Mouse (Mus musculus) cerebellum, postnatal 4 days (tissue): ENCODE measurements around the gene Ap5b1.
A peak's percentile ranks its signal among the peaks of the same experiment; 100 is the strongest.

Experiments used
- DNase-seq, 2 experiments: peaks; one replicate each; pipeline ENCODE4 v3.0.0; 2022; ENCODE audit warnings: low spot score in 2 of 2, mixed read lengths in 1 of 2

Gene Ap5b1

DNA sequence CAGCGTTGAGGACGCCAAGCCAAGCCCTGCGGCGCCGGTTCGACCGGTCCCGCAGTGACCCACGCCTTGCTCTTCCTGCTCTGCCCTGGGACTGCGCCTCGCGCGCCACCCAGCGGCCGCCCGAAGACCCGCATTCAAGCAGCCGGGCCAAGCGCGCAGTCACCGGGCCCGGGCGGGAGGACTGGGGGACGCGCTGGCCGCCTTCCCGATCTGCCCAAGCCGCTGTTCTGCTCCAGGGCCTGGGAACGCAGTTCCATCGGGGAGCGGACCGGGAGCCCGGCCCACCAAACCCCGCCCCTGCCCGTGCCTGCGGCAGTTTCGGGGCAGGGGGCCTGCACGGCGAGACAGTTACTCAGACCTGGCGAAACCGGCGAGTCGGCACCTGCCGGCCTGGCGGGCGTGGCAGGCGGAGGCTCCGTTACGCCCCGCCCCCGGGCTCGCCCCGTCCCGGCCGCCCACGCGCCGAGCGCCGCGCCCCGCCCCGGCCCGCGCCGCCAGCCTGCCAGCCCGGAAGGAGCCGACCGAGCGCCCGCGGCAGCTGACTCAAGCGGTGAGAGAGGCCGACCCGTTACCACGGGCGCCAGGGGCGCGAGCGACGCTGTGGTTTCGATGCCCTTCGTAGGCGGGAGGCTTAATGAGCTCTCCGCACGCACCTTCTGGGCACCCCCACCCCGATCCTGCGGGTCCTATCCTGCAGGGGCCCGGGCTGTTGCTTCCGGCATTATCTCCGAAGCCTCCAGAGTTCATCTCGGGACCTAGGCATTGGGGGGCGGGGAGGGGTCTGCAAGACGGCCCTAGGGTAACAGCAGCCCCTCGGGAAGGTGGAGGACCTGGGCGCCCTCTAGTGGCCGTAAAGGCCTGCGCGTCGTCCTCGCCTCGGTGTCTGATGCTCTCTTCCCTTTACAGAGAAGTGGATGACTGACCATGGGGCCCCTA is at the start of gene Ap5b1:
TSS of gene Ap5b1 (plus strand) at position 492 of the 936 bp plus-strand sequence.
- peak; percentile 76 to 92 for DNase-seq

DNA sequence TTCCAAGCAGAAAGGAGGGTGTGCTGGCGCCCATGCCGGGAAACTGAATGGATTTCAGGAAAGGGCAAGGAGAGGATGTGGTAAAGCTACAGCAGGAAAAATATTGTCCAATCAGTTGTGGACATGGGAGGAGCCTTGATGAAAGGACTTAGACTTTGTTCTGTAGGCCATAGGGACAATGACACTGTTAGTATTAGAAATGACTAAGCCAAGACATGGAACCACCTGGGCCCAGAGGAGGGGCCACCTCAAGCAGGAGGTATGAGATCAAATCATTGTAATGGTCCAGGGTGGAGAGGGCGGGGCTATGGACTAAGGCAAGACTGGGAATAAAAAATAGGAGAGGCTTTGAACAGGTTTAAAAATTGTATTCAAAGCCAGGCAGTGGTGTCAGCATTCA is 49.1 kb upstream of the Ap5b1 start:
- DNase-seq = no peak

DNA sequence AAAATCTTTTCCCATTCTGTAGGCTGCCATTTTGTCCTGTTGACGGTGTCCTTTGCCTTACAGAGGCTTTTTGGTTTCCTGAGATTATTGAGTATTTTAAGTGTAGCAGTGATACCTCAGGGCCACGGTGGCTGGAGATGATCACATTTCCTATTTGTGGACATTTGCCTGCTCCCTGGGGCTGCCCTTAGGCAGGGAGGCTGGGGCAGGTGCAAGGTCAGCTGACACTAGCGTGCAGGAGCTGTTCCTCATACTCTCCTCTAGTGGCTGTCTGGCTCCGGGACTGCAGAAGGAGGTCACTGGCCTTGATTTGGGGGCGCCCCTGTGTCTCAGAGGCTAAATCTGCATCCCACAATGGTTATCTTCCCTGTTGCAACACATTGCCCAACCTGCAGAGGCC is 42.6 kb upstream of the Ap5b1 start:
- DNase-seq = no peak

DNA sequence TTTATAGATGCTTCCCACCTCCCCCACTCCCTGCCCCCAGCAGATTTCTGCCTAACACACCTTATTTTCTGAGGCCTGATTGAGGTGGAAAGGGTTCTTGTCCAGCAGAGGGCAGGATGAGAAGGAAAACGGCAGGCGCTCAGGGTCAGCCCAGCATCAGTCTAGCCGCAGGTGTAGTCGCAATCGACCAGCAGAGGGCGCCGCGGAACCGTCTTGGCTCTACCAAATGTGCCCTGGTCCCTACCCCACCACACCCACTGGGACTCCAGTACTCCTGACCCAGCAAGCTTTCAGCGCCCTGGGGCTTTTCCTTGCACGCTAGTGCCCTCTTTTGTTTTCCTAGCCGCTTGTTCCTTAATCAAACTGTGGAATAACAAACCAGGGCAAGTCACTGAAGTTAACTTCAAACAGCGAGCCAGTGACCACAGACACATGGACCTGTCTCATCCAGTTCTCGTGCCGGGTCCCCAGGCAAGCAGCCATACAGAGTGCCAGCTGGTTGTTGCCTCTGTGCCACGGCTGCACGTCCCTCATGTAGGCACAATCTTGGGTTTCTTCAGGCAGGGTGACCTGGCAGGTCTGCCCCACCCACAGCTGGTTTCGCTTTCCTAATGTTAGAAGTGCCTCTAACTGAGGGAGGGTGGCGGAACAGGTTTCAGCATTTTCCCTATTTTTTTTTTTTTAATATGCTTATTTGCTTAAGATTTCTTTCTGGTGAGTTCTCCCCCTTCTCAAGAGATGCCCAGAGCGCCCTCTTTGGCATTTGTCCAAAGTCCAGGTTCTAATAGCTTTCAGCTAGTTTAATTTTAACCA is 38.3 kb upstream of the Ap5b1 start:
- peak; percentile 91 to 96 for DNase-seq

DNA sequence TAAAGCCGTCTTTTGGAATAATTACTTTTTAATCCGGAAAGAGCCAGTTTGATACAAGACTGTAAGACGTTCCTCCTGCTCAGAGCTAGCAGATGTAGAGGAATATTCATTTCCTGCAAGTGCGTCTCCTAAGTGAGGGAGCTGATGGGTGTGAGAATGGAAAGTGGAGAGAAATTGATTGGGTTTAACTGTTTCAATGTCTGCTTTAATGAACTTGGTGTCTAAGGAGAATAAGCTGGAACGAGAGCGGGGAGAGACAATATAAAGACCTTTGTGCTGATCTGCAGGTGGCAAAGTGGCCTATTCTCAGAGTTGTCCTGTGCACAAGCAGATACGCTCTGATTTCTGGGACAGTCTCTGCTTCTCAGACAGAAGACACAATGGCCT is 37.7 kb upstream of the Ap5b1 start:
- DNase-seq = no peak

DNA sequence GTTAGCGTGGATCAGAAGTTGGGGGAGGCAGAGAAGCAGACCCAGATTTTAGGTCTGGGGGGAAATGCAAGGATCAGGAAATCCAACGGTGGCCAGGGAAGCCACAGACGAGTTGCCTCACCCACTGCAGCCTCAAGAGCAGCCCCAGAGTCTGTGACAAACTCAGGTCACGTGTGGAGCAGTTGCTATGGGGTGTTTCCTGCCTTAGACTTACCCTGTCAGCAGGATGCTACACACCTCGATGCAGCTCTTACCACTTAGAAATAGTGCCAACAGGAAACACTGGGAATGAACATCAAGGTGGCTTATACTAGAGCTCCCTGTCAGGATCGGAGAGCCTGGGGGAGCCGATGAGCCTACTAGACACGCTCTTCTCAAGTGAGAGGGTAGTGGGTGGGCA is 35.3 kb upstream of the Ap5b1 start:
- no peak for DNase-seq

DNA sequence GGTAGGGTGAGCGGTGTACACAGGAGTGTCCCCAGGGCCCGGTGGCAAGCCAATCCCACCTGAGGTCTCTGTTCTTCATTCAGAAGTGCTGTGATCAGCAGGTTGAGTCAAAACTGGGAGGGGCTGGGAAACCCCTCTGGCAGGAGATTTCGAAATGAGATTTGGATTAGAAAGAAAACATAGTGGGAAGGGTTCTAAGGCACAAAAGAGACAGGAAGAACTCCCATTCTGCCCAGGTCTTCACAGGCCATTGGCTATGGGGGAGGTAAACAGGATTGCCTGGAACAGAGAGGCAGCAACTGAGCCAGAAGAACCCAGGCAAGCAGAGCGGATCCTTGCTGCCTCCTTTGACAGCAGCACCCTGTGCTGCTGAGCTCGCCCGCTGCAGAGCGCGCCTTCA is 29.0 kb upstream of the Ap5b1 start:
- DNase-seq = no peak

DNA sequence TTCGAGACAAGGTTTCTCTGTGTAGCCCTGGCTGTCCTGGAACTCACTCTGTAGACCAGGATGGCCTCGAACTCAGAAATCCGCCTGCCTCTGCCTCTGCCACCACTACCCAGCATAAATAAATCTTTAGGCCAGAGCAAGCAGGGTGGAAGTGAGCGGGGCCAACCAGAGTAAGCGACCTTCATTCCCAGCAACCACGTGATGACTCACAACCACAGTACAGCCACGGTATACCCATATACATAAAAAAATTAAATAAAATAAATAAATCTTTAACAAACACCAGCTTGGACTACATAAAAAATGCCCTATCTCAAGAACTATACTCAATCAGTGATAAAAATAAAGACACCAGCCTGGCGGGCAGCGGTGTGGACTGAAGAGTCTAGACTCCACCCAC is 24.5 kb upstream of the Ap5b1 start:
- DNase-seq = no peak

DNA sequence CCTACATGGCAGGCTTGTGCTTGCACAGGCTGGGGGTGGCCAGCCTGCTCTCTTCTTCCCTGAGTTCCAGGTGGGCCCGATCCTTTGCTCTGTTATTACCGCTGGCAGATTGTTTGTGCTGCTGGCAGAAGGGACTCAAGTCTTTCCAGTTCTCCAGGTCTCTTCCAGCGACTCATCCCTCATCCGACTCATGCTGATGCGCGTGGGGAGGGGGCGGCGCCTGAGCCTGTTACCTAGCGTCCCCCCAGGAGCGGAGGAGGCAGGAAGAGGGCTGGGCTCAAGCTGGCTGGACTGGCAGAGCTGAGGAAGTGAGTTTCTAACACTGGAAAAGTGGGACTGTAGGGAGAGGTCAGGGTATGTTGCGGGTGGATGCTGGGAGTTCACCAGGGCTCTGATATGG is 23.8 kb upstream of the Ap5b1 start:
- DNase-seq = no peak

DNA sequence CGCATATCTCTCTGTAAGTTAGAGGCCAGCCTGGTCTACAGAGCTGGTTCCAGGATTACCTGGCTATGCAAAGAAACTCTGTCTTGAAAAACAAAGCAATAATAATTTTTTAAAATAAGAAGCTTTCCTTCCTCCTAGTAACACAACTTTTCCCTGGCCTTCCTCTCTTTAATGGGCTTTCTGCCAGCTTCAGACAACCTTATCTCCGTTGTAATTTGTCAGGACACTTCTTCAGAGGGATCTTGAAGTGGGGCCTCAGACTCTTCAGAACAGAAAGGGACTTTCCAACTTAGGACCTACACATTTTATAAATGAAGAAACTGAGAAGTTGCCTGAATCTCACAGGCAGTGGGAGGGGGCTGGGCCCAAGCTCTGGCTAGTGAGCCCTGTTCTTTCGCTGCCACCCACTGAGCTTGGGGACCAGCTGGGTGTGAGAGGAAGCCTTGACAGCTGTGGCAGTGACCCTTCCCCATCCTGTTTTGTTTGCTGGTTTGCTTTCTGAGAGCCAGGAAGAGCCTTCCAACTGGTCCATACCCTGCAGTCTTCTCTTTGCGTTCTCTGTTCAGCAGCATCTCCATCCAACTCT is 20.3 kb upstream of the Ap5b1 start:
- DNase-seq = no peak

DNA sequence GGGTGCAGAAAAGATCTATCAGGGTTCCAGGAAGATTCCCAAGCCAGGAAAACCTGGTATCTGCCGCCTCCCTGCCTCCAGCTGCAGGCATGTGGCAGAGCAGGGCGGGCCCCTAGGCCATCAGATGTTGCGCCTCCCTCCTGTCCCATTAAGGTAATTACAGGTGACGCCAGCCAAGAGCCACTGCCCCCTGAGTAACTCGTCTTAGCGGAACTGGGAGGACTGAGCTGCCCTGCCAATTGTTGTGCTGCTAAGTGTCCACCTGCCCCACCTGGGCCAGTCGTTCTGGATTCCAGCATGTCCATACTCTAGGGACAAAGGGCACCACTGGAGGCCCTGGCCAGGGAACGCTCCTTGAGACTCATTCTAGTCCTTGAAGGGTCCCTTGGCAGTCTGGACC is 14.0 kb upstream of the Ap5b1 start:
- DNase-seq = no peak

DNA sequence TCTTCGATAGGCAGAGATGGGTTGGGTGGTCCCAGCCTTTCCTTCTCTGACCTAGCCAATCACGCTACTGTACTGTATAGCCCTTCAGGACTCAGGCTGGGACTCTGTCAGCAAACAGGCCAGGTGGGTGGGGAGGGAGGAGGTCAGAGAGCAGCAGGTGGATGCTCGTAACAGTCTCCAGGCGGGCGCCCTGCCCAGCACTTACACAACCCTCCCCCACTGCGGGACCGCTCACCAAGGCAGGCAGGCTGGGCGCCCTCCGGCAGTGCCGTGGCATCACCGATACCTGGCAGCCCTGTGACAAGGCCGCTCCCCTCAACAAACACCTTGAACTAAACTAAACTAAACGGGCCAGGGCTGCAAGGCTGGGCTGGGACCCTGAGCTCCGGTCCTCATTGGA is 13.6 kb upstream of the Ap5b1 start:
- no peak for DNase-seq

DNA sequence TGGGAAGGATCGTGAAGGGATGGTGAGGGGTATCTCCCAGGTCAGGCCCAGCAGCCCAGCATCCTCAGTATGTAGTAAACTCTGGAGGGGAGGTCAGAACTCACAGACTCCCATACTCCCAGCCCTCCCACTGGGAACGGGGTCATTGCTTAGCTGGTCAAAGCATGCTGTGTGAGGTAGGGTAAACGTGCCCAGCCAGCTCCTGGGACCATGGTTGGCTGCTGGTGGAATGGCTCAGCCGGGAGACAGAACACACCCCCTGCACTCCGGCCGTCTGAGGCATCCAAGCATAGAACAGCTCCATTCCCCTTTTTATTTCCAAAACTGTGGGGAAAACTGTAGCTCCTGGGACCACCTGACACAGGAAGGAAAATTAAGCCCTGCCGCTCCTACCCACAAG is 9.7 kb upstream of the Ap5b1 start:
- DNase-seq = no peak

DNA sequence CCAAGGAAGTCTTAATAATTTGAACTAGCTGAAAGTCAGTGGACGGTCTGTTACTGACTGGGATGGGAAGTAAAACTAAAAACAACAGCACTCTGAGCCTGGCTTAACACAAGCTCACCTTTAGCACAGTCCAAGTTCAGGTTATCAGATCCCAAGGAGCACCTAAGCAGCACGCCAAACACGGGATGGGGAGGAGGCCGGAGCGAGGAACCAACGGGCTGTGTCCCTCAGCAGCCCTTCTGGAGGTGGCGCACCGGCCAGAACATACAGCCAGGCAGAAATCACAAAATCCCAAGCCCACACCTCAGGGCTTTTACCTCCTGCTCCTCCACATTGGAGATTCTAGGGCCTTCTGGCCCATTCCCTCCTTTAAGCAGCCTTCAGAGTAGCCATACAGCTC is 9.1 kb upstream of the Ap5b1 start:
- no peak for DNase-seq

DNA sequence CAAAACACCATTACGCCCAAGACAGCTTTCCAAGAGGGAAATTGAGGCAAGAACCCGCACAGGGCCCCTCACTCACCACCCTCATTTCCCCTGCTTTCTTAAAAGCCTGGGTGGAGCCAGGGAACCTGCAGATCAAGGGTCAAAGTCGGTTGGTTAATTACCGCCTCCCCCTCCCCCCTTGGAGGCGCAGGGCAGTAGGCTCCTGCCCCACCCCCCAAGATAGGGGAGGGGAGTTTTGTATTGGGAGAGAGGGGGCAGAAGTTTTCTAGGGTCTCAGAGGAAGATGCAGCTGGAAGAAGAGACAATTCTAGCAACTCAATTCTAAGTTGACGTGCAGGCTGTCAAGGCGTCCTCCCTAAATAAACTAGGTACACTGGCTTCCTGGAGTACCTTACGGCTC is 8.6 kb upstream of the Ap5b1 start:
- no peak for DNase-seq

DNA sequence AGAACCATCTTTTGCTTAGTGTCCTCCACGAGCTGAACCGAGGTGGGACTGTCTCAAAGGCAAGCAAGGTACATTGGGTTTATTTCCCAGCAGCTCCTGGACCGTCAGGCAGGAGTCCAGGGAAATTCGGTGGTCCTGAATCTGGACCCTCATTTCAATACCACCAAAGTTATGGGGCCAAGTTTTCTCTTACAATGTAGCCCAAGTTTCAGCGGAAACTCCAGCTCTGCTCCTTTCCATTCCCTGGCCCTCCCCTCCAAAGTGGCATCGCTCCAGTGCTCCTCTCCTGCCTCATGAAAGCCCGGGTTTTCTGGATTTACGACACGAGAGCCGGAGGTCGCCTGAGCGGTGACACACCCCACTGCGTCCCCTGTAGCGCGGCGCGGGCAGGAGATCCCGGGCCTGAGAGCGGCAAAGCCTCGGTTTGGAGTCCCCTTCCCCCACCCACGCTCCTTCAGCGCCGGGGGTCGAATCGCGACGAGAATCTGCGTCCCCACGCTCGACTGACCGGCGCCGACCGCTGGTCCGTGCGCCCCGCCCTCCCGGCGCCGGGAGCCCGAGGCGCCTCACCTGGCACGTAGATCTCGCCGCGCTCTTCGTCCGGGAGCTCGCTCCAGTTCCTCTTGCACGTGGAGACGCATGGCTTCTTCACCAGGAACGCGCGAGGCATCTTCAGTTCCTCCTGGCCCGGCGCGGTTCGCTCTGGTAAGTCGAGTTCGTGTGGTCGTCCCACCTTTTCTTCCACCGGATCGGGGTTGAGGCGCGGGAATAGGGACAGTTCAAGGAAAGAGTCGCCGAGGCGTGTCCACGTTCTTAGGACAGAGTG is 8.0 kb upstream of the Ap5b1 start:
- DNase-seq = no peak

DNA sequence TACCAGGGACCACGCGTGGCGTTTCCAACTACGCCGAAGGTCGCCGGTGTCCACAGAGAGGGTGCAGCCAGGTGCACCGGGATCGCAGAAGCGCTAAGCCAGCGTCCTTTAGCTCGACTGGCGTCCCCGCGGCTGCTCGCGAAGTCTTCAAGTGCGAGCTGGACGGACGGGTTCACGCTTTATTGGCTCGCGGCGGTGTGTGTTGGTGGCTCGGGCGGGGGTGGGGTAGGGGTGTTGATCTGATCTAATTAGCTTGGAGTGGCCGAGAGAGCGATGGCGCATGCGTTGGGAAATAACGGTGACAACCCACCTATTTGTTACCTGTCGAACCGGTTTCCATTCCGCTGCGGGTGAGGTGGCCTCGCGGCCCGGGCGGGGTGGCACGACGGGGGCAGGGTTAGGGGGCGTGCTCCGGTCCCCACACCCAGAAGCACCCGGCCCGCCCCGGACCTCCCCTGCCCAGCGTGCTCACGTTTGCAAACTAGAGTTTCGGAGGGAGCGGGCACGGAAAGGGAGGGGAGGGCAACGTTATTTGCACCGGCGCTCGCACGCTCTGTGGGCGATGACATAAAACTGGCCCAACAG is 7.3 kb upstream of the Ap5b1 start, which contains the start of gene Ovol1:
TSS of gene Ovol1 (minus strand) at position 190 of the 585 bp plus-strand sequence.
- DNase-seq = no peak

DNA sequence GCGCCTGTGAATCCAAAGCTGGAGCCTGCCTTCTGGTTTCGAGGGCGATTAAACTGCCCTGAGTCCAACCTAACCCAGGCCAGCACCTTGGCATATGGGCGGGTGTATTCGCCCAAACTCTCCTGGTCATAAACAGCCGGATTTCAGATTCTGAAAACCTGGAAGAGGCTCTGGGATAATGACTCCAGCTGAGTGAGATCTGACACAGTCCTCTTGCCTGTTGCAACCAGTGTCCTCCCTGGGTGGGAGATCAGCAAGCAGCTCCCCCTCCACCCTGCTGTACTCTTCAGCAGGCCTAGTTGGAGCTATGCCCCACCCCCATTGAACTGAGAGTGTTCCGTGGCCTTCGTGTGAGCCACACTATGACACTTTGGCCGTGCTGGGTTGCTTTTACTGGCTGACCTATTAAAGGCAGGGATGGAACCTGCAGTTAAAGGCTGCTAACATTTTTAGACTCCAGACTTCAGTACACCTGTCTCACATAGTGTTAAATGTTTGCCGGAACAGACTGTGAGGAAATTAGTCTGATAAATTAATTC is 6.5 kb upstream of the Ap5b1 start:
- no peak for DNase-seq

DNA sequence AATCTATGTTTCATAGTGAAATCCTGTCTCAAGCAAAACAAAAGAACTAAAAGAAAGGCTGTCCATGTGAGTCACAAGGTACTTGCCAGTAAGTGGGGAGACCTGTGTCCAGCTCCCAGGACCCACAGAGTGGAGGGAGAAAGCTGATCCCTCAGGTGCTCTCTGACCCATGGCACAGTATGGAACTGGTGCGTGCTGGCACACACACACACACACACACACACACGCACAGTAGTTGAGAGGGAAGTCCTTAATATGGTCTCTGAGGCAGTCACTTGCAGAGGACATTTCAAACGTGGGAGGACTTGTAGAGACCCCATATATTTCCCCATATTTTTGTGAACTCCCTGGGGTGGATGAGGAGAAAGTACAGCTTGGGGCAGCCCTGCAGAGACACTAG is 5.9 kb upstream of the Ap5b1 start:
- no peak for DNase-seq

DNA sequence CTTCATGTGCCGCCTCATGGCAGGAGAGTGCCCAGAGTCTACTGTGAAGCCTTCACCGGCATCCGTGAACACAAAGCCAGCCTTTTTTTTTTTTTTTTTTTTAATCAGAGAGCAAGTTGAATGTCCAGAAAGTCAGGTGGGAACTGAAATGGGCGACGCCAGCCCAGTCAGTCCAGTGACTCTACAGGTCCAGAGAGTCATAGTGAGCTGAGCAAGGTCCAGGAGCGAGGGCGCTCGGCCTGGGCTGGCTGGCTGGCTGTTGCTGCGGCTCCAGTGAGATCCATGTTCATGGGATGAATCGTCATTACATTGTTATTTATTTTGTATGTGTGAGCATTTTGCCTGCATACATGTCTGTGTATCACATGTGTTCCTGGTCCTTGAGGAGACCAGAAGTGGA is 5.0 kb upstream of the Ap5b1 start:
- DNase-seq = no peak

DNA sequence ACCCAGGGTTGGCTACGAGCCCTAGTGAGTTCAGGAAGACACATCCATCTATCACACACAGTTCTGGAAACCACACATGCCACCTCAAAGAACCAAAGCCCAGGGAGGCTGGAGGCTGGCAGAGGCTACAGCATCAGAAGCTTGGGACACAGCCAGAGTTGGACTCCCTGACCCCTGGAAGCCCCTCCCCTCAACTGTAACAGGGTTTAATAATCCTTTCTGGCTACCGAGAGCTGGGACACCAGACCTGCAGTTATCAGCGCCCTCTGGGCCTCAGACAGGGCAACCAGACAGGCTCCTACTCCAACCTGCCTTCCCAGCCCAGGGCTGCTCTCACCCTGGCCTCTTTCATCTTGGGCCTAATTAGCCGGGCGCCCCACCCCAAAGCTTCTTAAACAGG is 1.5 kb upstream of the Ap5b1 start:
- DNase-seq = no peak
